Comparison of ENCODE assay signal across 23 mouse cellular contexts in the genomic region with DNA sequence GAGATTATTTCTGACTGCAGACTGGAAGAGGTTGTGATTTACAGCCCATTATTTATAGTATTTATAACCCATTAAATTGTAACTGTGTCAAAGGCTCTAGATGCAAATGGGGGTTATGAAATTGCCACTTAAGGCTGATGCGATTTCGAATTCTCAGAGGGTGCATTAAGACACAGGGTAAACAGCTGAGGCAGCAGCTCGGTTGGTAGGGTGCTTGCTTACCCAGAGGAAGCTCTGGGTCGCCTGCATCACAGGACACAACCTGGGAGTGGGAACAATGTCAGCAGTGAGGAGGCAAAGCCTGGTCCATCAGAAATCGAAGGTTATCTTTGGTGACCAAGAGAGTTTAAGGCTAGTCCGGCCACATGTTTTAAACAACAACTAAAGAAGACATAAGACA.
DNase-seq lines count a peak whose midpoint lies in the region; ATAC-seq and TF ChIP-seq lines count a peak whose summit lies in the region.
"Had no signal": no experiment of that assay in that cellular context is flagged by ENCODE, and none has a peak within 500 bp of the region (broad histone marks: within the 10 kb centered on the region; RNA-seq: fewer than 3 reads in every experiment).

No protein-coding gene starts in this region.

- H3K36me3 ChIP-seq in hindbrain, embryonic 12.5 days, result no peaks in the 10 kb centered on the region
- H3K36me3 ChIP-seq in hindbrain, postnatal 0 days (ENCODE audit: insufficient read depth, low read length), result no peaks in the 10 kb centered on the region
- H3K36me3 ChIP-seq in neural tube, embryonic 13.5 days, result no peaks in the 10 kb centered on the region
- H3K36me3 ChIP-seq: forebrain, embryonic 15.5 days; heart, embryonic 12.5 days; heart, embryonic 15.5 days; hindbrain, embryonic 15.5 days had no signal

- no peaks in the 10 kb centered on the region for H3K27me3 ChIP-seq in hindbrain, embryonic 12.5 days
- no peaks in the 10 kb centered on the region for H3K27me3 ChIP-seq in hindbrain, postnatal 0 days (ENCODE audit: insufficient read depth, low read length)
- no peaks in the 10 kb centered on the region for H3K27me3 ChIP-seq in neural tube, embryonic 13.5 days
- H3K27me3 ChIP-seq: forebrain, embryonic 15.5 days; heart, embryonic 12.5 days; heart, embryonic 15.5 days; hindbrain, embryonic 15.5 days had no signal

- peak overlapping the region; percentile 44; the same call in 1 of the 2 replicates for H3K27ac ChIP-seq in hindbrain, embryonic 12.5 days
- H3K27ac ChIP-seq in hindbrain, postnatal 0 days, result no peak overlapping the region
- peak overlapping the region; percentile 37 for H3K27ac ChIP-seq in left cerebral cortex, adult 2 months
- 0 out of 2 replicates have a peak overlapping the region, but pooled peaks have one; percentile 46 for H3K27ac ChIP-seq in neural tube, embryonic 13.5 days (replicated peaks)
- H3K27ac ChIP-seq: forebrain, embryonic 15.5 days; heart, embryonic 15.5 days; hindbrain, embryonic 15.5 days had no signal

- H3K9ac ChIP-seq in hindbrain, embryonic 12.5 days, result no peak overlapping the region
- H3K9ac ChIP-seq in hindbrain, postnatal 0 days (replicated peaks; ENCODE audit: low read length), result no peak overlapping the region
- no peak overlapping the region for H3K9ac ChIP-seq in neural tube, embryonic 13.5 days
- H3K9ac ChIP-seq: forebrain, embryonic 15.5 days; heart, embryonic 12.5 days; heart, embryonic 15.5 days; hindbrain, embryonic 15.5 days had no signal

- no peak for DNase-seq in hindbrain, postnatal 0 days (ENCODE audit: low spot score)
- DNase-seq in left cerebral cortex, adult 2 months (ENCODE audit: extremely low spot score in 1 of 2, low spot score in 2 of 2), result no peak
- DNase-seq in left cerebral cortex, postnatal 25 days (ENCODE audit: low spot score in 2 of 2), result no peak
- DNase-seq in brain, embryonic 14.5 days (ENCODE audit: low read depth), result peak; percentile 39
- DNase-seq in T-cell, adult 2 months (ENCODE audit: low spot score), result no peak
- DNase-seq in right cerebral cortex, postnatal 36 days (ENCODE audit: low spot score in 2 of 2), result no peak
- DNase-seq: adrenal gland, adult 8-10 months; adrenal gland, postnatal 25 days; cerebellum, adult 18-20 months; cerebellum, adult 9-10 months; cerebellum, postnatal 14 days; gastrocnemius, postnatal 25 days; heart, adult 18-20 months; heart, postnatal 10 days; heart, postnatal 36 days had no signal

- H3K9me3 ChIP-seq in hindbrain, embryonic 12.5 days (replicated peaks), result no peaks in the 10 kb centered on the region
- H3K9me3 ChIP-seq in hindbrain, postnatal 0 days (ENCODE audit: low read length), result no peaks in the 10 kb centered on the region
- no peaks in the 10 kb centered on the region for H3K9me3 ChIP-seq in neural tube, embryonic 13.5 days
- H3K9me3 ChIP-seq: forebrain, embryonic 15.5 days; heart, embryonic 12.5 days; heart, embryonic 15.5 days; hindbrain, embryonic 15.5 days had no signal

- WGBS in hindbrain, embryonic 12.5 days, result 75% methylated on average over 6 of the region's 6 CpGs
- WGBS in hindbrain, postnatal 0 days, result 75% methylated on average over 6 of the region's 6 CpGs
- WGBS in neural tube, embryonic 13.5 days, result 56% methylated on average over 6 of the region's 6 CpGs

- intact Hi-C loops in left cerebral cortex, adult 2 months (cut with DNase I), result no loop called here
- intact Hi-C loops in left cerebral cortex, postnatal 25 days (cut with DNase I), result no loop called here

- peak; percentile 43; the same call in 1 of the 2 replicates for ATAC-seq in hindbrain, embryonic 12.5 days (ENCODE audit: low FRiP score)
- no peak for ATAC-seq in hindbrain, postnatal 0 days
- peak; percentile 83 for ATAC-seq in neural tube, embryonic 13.5 days (ENCODE audit: low read depth)
- ATAC-seq: activated CD4-positive, CD25-positive, alpha-beta regulatory T cell, adult 4 months; CD4-positive, CD25-positive, alpha-beta regulatory T cell, adult 4 months; forebrain, embryonic 15.5 days had no signal

- H3K4me1 ChIP-seq in hindbrain, embryonic 12.5 days, result peaks cover 13% of the 10 kb centered on the region
- no peaks in the 10 kb centered on the region for H3K4me1 ChIP-seq in hindbrain, postnatal 0 days (ENCODE audit: insufficient read depth, low read length)
- peaks cover 19% of the 10 kb centered on the region for H3K4me1 ChIP-seq in neural tube, embryonic 13.5 days (replicated peaks)
- H3K4me1 ChIP-seq: forebrain, embryonic 15.5 days; heart, embryonic 15.5 days; hindbrain, embryonic 15.5 days had no signal

- TF ChIP-seq CTCF in hindbrain, postnatal 0 days (IDR thresholded peaks at IDR 0.05; ENCODE audit: low read depth), result no peak
- TF ChIP-seq CTCF in left cerebral cortex, adult 2 months (IDR thresholded peaks at IDR 0.05), result no peak
- no peak for TF ChIP-seq CTCF in brain, embryonic 14.5 days (IDR thresholded peaks at IDR 0.05; ENCODE audit: borderline replicate concordance, extremely low read depth, insufficient read depth, insufficient read length)

- TF ChIP-seq POLR2A in brain, embryonic 14.5 days (IDR thresholded peaks at IDR 0.05; ENCODE audit: borderline replicate concordance, extremely low read depth, insufficient read depth, insufficient read length, poor library complexity, severe bottlenecking), result no peak

- no peak overlapping the region for H3K4me3 ChIP-seq in hindbrain, embryonic 12.5 days
- no peak overlapping the region for H3K4me3 ChIP-seq in hindbrain, postnatal 0 days (ENCODE audit: low read length)
- H3K4me3 ChIP-seq in left cerebral cortex, adult 2 months, result no peak overlapping the region
- no peak overlapping the region for H3K4me3 ChIP-seq in neural tube, embryonic 13.5 days
- H3K4me3 ChIP-seq: forebrain, embryonic 15.5 days; heart, embryonic 12.5 days; heart, embryonic 15.5 days; hindbrain, embryonic 15.5 days had no signal

- no peak overlapping the region for H3K4me2 ChIP-seq in hindbrain, embryonic 12.5 days (replicated peaks)
- H3K4me2 ChIP-seq in hindbrain, postnatal 0 days (ENCODE audit: low read depth, low read length), result no peak overlapping the region
- no peak overlapping the region for H3K4me2 ChIP-seq in neural tube, embryonic 13.5 days
- H3K4me2 ChIP-seq: forebrain, embryonic 15.5 days; heart, embryonic 12.5 days; heart, embryonic 15.5 days; hindbrain, embryonic 15.5 days had no signal
